Mouse (Mus musculus): ENCODE data around the gene Parp2. TPM values are rescaled to one million over a fixed set of nuclear protein-coding genes. Genes with fewer than 3 reads are reported as not detected.

Gene Parp2
- polyA plus RNA-seq, 1 experiment from 2014 or later = 56.4 TPM

DNA sequence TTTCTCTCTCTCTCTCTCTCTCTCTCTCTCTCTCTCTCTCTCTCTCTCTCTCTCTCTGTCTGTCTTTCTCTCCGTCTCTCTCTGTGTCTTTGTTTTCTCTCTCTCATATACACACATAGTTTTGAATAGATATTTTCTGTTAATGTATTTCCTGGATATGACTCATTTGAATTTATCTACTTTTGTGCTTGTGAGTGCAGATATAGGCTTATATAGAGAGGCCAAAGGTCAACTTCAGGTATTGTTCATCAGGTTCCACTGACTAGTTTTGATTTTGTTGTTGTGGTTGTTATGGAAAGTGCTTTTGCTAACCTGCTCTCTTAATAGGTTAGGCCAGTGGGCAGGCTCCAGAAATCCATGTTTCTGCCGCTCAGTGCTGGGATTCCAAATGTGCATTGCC, 5.4 kb downstream of the Parp2 start:
- Histone ChIP-seq H3K4me1 (ENCODE audit: control insufficient read depth, insufficient read depth, low read length) (peaks cover 3% of the 10 kb centered on the region), H3K27ac (ENCODE audit: low read length) (peak overlapping the region; percentile 27; the same call in 1 of the 2 replicates), H3K9me3 (replicated peaks; ENCODE audit: control insufficient read depth, low read length) (no peaks in the 10 kb centered on the region), H3K4me3 (replicated peaks; ENCODE audit: low read length) (no peak overlapping the region), H3K4me2 (ENCODE audit: low read depth, low read length) (no peak overlapping the region), H3K27me3 (ENCODE audit: control insufficient read depth, insufficient read depth, low read length) (no peaks in the 10 kb centered on the region), H3K9ac (ENCODE audit: low read length) (no peak overlapping the region), H3K36me3 (ENCODE audit: control insufficient read depth, insufficient read depth, low read length) (peaks cover 19% of the 10 kb centered on the region)
- ATAC-seq (ENCODE audit: insufficient read depth, low FRiP score) = no peak
- WGBS = 80% methylated on average over 2 of the region's 2 CpGs

DNA sequence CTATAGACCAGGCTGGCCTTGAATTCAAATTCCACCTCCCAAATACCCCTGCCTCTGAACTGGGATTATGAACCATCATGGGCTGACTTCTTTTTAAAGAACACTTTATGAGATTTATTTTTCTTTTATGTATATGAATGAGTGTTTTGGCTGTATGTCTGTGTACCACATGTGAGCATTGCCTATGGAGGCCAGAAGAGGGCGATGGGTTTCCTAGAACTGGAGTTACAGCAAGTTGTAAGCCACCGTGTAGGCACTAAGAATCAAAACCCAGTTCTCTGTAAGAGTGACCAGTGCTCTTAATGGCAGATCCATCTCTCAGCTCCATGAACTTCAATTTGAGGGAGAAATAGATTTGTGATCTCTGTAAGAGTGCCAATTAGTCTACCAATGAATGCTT, 15.6 kb downstream of the Parp2 start:
- Histone ChIP-seq H3K9ac (ENCODE audit: low read length) (no peak overlapping the region), H3K4me3 (replicated peaks; ENCODE audit: low read length) (no peak overlapping the region), H3K36me3 (ENCODE audit: control insufficient read depth, insufficient read depth, low read length) (peaks cover 15% of the 10 kb centered on the region; the same call in 1 of the 2 replicates), H3K4me1 (ENCODE audit: control insufficient read depth, insufficient read depth, low read length) (no peaks in the 10 kb centered on the region), H3K9me3 (replicated peaks; ENCODE audit: control insufficient read depth, low read length) (no peaks in the 10 kb centered on the region), H3K27me3 (ENCODE audit: control insufficient read depth, insufficient read depth, low read length) (no peaks in the 10 kb centered on the region), H3K27ac (ENCODE audit: low read length) (no peak overlapping the region), H3K4me2 (ENCODE audit: low read depth, low read length) (no peak overlapping the region)
- ATAC-seq (ENCODE audit: insufficient read depth, low FRiP score) = no peak
- 74% methylated on average over 2 of the region's 2 CpGs for WGBS

DNA sequence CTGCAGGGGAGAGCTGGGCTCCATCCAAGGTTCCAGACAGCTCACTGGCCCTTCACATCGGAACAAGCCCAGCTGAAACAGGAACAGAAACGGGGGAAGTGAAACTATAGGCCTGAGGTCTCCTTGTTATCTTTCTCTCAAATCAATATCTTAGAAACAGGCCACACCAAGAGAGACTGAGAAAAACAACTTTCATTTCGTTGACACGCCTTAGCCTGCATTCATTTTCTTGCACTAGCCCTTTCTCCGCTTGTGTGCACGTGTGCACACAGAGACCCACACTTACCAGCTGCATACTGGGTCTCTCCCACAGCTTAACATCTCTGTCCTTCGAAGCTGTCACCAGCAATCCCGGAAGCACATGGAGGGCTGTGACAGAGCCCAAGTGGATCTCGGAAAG, 16.6 kb downstream of the Parp2 start:
- Histone ChIP-seq H3K27ac (ENCODE audit: low read length) (no peak overlapping the region), H3K9ac (ENCODE audit: low read length) (no peak overlapping the region), H3K9me3 (replicated peaks; ENCODE audit: control insufficient read depth, low read length) (no peaks in the 10 kb centered on the region), H3K27me3 (ENCODE audit: control insufficient read depth, insufficient read depth, low read length) (no peaks in the 10 kb centered on the region), H3K4me1 (ENCODE audit: control insufficient read depth, insufficient read depth, low read length) (no peaks in the 10 kb centered on the region), H3K36me3 (ENCODE audit: control insufficient read depth, insufficient read depth, low read length) (peaks cover 12% of the 10 kb centered on the region; the same call in 1 of the 2 replicates), H3K4me2 (ENCODE audit: low read depth, low read length) (no peak overlapping the region), H3K4me3 (replicated peaks; ENCODE audit: low read length) (no peak overlapping the region)
- no peak for ATAC-seq (ENCODE audit: insufficient read depth, low FRiP score)
- WGBS = 79% methylated on average over 9 of the region's 9 CpGs

DNA sequence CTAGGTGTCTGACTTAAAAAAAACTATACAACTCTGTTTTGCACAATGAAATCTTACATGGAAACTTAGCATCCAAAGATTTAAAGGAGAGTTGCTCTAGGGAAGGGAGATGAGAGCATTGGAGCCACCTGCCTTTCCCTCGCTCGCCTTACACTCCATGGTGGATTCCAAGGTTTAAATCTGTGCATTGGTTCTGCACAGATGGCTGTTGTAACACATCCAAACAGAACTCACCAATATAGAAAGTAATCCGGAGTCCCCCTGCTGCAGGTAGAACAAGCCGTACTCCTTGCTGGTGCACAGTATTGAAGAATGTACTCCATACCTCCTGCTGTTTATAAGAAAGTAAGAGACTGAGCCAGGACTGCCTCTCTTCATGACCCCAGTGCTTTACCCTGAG, 18.9 kb downstream of the Parp2 start:
- Histone ChIP-seq H3K4me1 (ENCODE audit: control insufficient read depth, insufficient read depth, low read length) (no peaks in the 10 kb centered on the region), H3K36me3 (ENCODE audit: control insufficient read depth, insufficient read depth, low read length) (peaks cover 11% of the 10 kb centered on the region; the same call in 1 of the 2 replicates), H3K27me3 (ENCODE audit: control insufficient read depth, insufficient read depth, low read length) (no peaks in the 10 kb centered on the region), H3K9ac (ENCODE audit: low read length) (no peak overlapping the region), H3K9me3 (replicated peaks; ENCODE audit: control insufficient read depth, low read length) (no peaks in the 10 kb centered on the region), H3K4me3 (replicated peaks; ENCODE audit: low read length) (no peak overlapping the region), H3K4me2 (ENCODE audit: low read depth, low read length) (no peak overlapping the region), H3K27ac (ENCODE audit: low read length) (no peak overlapping the region)
- 92% methylated on average over 4 of the region's 4 CpGs for WGBS
- ATAC-seq (ENCODE audit: insufficient read depth, low FRiP score) = no peak

DNA sequence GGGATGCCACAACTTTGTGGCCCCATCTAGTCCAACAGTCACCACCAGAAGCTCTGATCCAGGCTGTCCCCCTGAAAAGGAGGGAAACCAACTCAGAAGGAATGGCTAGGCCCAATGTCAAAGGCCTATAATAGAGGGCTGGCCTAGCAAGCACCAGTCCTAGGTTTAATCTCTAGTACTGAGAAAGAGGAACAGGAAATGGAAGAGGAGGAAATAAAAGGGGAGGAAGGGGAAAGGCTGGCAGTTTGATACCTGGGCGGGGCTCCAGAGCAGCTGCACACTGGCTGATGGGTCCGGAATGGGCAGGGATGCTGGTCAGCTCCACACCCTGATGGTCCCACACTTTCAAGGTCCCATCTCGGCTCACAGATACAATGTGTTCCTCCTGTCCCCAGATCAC, 22.2 kb downstream of the Parp2 start:
- H3K27me3 ChIP-seq (ENCODE audit: control insufficient read depth, insufficient read depth, low read length) = no peaks in the 10 kb centered on the region
- H3K27ac ChIP-seq (ENCODE audit: low read length) = no peak overlapping the region
- H3K4me2 ChIP-seq (ENCODE audit: low read depth, low read length) = no peak overlapping the region
- no peaks in the 10 kb centered on the region for H3K4me1 ChIP-seq (ENCODE audit: control insufficient read depth, insufficient read depth, low read length)
- H3K4me3 ChIP-seq (replicated peaks; ENCODE audit: low read length) = no peak overlapping the region
- 0 out of 2 replicates have a peak, but pooled peaks cover 4% of the 10 kb centered on the region for H3K36me3 ChIP-seq (ENCODE audit: control insufficient read depth, insufficient read depth, low read length)
- no peak overlapping the region for H3K9ac ChIP-seq (ENCODE audit: low read length)
- no peaks in the 10 kb centered on the region for H3K9me3 ChIP-seq (replicated peaks; ENCODE audit: control insufficient read depth, low read length)
- ATAC-seq (ENCODE audit: insufficient read depth, low FRiP score) = no peak
- WGBS = 62% methylated on average over 3 of the region's 3 CpGs

DNA sequence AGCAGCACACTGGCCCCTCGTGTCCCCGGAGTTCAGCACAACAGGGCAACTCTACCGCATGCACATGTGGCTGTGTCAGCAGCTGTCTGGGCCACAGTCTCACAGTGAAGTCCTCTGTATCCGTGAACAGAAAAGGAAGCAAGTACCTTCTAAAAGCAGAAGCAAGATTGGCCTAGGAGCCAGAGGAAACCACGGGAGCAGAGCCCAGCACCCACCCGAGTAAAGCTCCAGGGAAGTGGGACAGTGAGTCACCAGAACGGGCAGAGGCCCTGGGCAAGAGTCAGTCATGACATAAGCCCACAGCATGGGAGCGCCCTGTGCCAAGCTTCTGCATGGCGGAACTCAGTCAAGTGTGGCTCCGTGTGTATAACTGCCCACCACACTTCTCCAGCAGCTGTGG, 26.3 kb downstream of the Parp2 start:
- H3K4me2 ChIP-seq (ENCODE audit: low read depth, low read length) = no peak overlapping the region
- no peaks in the 10 kb centered on the region for H3K27me3 ChIP-seq (ENCODE audit: control insufficient read depth, insufficient read depth, low read length)
- WGBS = 81% methylated on average over 10 of the region's 10 CpGs
- H3K4me1 ChIP-seq (ENCODE audit: control insufficient read depth, insufficient read depth, low read length) = no peaks in the 10 kb centered on the region
- H3K27ac ChIP-seq (ENCODE audit: low read length) = peak overlapping the region; percentile 43; the same call in 1 of the 2 replicates
- no peak overlapping the region for H3K9ac ChIP-seq (ENCODE audit: low read length)
- no peaks in the 10 kb centered on the region for H3K9me3 ChIP-seq (replicated peaks; ENCODE audit: control insufficient read depth, low read length)
- H3K4me3 ChIP-seq (replicated peaks; ENCODE audit: low read length) = no peak overlapping the region
- H3K36me3 ChIP-seq (ENCODE audit: control insufficient read depth, insufficient read depth, low read length) = 0 out of 2 replicates have a peak, but pooled peaks cover 4% of the 10 kb centered on the region
- peak; percentile 22; the same call in 1 of the 2 replicates for ATAC-seq (ENCODE audit: insufficient read depth, low FRiP score)

DNA sequence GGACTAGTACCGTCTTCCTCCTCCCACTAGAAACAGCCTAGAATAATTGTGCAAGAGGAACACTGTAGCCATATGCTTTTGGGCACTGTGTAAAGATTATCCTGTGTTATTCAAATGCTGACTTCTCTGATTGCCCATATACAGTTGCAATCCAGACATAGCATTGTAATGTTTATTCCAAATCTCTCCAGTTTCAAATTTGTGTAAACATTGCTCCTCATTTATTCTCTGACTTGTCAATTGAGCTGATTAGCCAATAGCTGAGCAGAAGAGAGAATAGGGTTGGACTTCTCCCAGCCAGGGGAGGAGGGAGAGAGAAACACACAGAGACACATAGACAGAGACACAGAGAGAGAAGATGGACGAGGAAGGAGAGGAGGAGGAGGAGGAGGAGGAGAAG, 26.8 kb downstream of the Parp2 start:
- H3K9me3 ChIP-seq (replicated peaks; ENCODE audit: control insufficient read depth, low read length) = no peaks in the 10 kb centered on the region
- 39% methylated on average over 2 of the region's 2 CpGs for WGBS
- no peak overlapping the region for H3K9ac ChIP-seq (ENCODE audit: low read length)
- H3K4me2 ChIP-seq (ENCODE audit: low read depth, low read length) = no peak overlapping the region
- H3K36me3 ChIP-seq (ENCODE audit: control insufficient read depth, insufficient read depth, low read length) = 0 out of 2 replicates have a peak, but pooled peaks cover 4% of the 10 kb centered on the region
- no peak for ATAC-seq (ENCODE audit: insufficient read depth, low FRiP score)
- H3K4me1 ChIP-seq (ENCODE audit: control insufficient read depth, insufficient read depth, low read length) = no peaks in the 10 kb centered on the region
- peak overlapping the region; percentile 43; the same call in 1 of the 2 replicates for H3K27ac ChIP-seq (ENCODE audit: low read length)
- H3K27me3 ChIP-seq (ENCODE audit: control insufficient read depth, insufficient read depth, low read length) = no peaks in the 10 kb centered on the region
- H3K4me3 ChIP-seq (replicated peaks; ENCODE audit: low read length) = no peak overlapping the region

DNA sequence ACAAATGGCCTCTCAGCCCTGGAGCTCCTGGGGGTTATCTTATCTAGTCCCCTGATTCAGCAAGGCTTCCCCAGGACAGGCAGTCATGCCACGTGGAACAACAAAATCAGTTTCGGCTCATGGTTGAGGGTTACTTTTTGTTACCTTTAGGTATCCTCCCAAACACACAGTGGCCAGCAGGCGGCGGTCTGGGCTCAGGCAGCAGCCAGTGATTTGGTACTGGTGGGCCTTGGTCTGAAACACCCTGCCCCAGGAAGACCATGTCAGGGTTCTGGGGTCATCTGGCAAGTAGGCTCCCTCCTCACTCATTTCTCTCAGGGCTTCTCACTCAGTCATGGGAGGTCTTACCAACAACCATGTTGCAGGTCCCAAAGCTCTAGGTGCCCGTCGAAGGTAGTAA, 29.6 kb downstream of the Parp2 start:
- Histone ChIP-seq H3K9me3 (replicated peaks; ENCODE audit: control insufficient read depth, low read length) (no peaks in the 10 kb centered on the region), H3K4me1 (ENCODE audit: control insufficient read depth, insufficient read depth, low read length) (no peaks in the 10 kb centered on the region), H3K4me3 (replicated peaks; ENCODE audit: low read length) (no peak overlapping the region), H3K9ac (ENCODE audit: low read length) (no peak overlapping the region), H3K27me3 (ENCODE audit: control insufficient read depth, insufficient read depth, low read length) (no peaks in the 10 kb centered on the region), H3K27ac (ENCODE audit: low read length) (no peak overlapping the region), H3K4me2 (ENCODE audit: low read depth, low read length) (no peak overlapping the region), H3K36me3 (ENCODE audit: control insufficient read depth, insufficient read depth, low read length) (0 out of 2 replicates have a peak, but pooled peaks cover 4% of the 10 kb centered on the region)
- ATAC-seq (ENCODE audit: insufficient read depth, low FRiP score) = no peak
- WGBS = 67% methylated on average over 6 of the region's 6 CpGs

DNA sequence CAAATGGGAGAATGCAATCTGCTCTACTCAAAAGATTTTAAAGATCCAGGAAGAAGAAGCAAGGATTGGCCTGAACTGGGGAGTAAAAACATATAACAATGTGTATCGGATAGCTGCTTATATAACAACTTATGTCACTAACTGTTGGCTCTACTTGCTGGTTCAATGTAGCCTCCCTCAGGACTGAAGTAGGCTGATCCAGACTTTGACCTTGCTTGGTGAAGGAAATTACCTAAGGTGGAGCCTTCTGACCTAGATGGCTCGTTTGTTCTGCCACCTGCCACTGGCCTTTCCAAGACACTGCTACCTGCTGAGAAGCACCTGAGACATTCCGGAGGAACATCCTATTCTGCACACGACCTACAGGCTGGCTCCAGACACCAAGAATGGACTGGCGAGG, 48.1 kb downstream of the Parp2 start:
- no peak overlapping the region for H3K4me2 ChIP-seq (ENCODE audit: low read depth, low read length)
- 83% methylated on average over 5 of the region's 5 CpGs for whole genome bisulfite sequencing
- H3K27me3 ChIP-seq (ENCODE audit: control insufficient read depth, insufficient read depth, low read length) = no peaks in the 10 kb centered on the region
- H3K4me3 ChIP-seq (replicated peaks; ENCODE audit: low read length) = no peak overlapping the region
- peaks cover 8% of the 10 kb centered on the region; the same call in 1 of the 2 replicates for H3K36me3 ChIP-seq (ENCODE audit: control insufficient read depth, insufficient read depth, low read length)
- H3K27ac ChIP-seq (ENCODE audit: low read length) = no peak overlapping the region
- no peaks in the 10 kb centered on the region for H3K4me1 ChIP-seq (ENCODE audit: control insufficient read depth, insufficient read depth, low read length)
- no peak for ATAC-seq (ENCODE audit: insufficient read depth, low FRiP score)
- H3K9me3 ChIP-seq (replicated peaks; ENCODE audit: control insufficient read depth, low read length) = 0 out of 2 replicates have a peak, but pooled peaks cover 3% of the 10 kb centered on the region
- no peak overlapping the region for H3K9ac ChIP-seq (ENCODE audit: low read length)

All from stomach, embryonic 16.5 days (tissue).